Mouse (Mus musculus): ENCODE measurements around the gene Flywch2. TPM values are rescaled to one million over a fixed set of nuclear protein-coding genes. Genes with fewer than 3 reads are reported as not detected.

The Flywch2 gene
- 2.3 and 2.4 TPM in 2 replicates for polyA plus RNA-seq (2015; fragmentation: Nextera tagmentation; extraction: Ambion mirVana)

GRCm38 (mm10) chr17:23785561-23786471 is at the start of gene Flywch2:
TSS of gene Flywch2 (minus strand) at chr17:23786081.
- no peaks in the 10 kb centered on the region for H3K36me3 ChIP-seq (replicated peaks; ENCODE audit: insufficient read depth, low read length)
- 6% methylated on average over 40 of the region's 43 CpGs for WGBS (ENCODE audit: insufficient replicate concordance)
- peak; percentile 81 for ATAC-seq

GRCm38 (mm10) chr17:23831201-23831600 is 45.3 kb upstream of the Flywch2 start:
- TF ChIP-seq CTCF (IDR thresholded peaks at IDR 0.05; ENCODE audit: low read depth) = no peak
- TF ChIP-seq EP300 (IDR thresholded peaks at IDR 0.05; ENCODE audit: low read depth) = no peak
- WGBS (ENCODE audit: insufficient replicate concordance) = 82% methylated on average over 1 of the region's 1 CpGs
- H3K4me2 ChIP-seq (ENCODE audit: low read depth, low read length) = no peak overlapping the region
- peaks cover 15% of the 10 kb centered on the region for H3K4me1 ChIP-seq (ENCODE audit: insufficient read depth)
- peaks cover 4% of the 10 kb centered on the region; the same call in 1 of the 2 replicates for H3K27me3 ChIP-seq (ENCODE audit: insufficient read depth, low read length)
- no peak overlapping the region for H3K9ac ChIP-seq (replicated peaks)
- H3K9me3 ChIP-seq (ENCODE audit: low read length) = no peaks in the 10 kb centered on the region; the same call in 1 of the 2 replicates
- H3K4me3 ChIP-seq (ENCODE audit: low read depth, low read length) = no peak overlapping the region
- ATAC-seq (no peak), DNase-seq (no peak)
- H3K27ac ChIP-seq (ENCODE audit: low read depth) = no peak overlapping the region
- H3K36me3 ChIP-seq (replicated peaks; ENCODE audit: insufficient read depth, low read length) = peaks cover 7% of the 10 kb centered on the region; the same call in 1 of the 2 replicates

More at GRCm38 (mm10) chr17:23785561-23786471, at the start of gene Flywch2:
- Histone ChIP-seq H3K4me1 (ENCODE audit: insufficient read depth) (peaks cover 24% of the 10 kb centered on the region), H3K27ac (ENCODE audit: low read depth) (no peak within 1 kb of the TSS), H3K9me3 (ENCODE audit: low read length) (no peaks in the 10 kb centered on the region), H3K4me2 (ENCODE audit: low read depth, low read length) (peak within 1 kb of the TSS; percentile 93), H3K27me3 (ENCODE audit: insufficient read depth, low read length) (0 out of 2 replicates have a peak, but pooled peaks cover 3% of the 10 kb centered on the region), H3K4me3 (ENCODE audit: low read depth, low read length) (peak within 1 kb of the TSS; percentile 57), H3K9ac (replicated peaks) (peak within 1 kb of the TSS; percentile 64)
- TF ChIP-seq EP300 (IDR thresholded peaks at IDR 0.05; ENCODE audit: low read depth) = no peak
- TF ChIP-seq CTCF (IDR thresholded peaks at IDR 0.05; ENCODE audit: low read depth) = no peak
- peak; percentile 81 for DNase-seq

DNA sequence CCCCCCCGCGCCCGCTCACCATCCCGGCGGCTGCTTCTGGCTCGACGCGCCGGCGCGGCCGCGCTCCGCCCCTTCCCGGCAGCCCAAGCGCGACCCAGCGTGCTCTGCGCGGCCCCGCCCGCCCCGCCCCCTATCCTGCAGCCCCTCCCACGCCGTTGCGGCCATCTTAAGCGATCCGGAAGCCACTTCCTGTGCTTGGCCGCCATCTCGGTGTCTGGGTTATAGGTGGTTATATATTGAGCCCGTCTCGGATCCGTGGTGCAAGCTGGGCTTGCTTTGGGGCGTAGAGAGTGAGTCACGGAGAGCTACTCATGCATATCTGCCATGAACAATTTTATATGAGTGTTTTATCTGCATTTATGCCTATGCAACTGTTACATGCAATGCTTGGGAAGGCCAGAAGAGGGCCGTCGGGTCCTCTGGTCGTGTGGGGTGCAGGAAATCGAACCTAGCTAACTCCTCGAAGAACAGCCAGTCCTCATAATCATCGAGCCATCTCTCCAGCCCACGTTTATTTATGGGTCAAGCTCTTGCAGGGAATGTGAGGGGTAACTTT is 43.3 kb upstream of the Flywch2 start, which contains the start of gene Elob:
Gene Elob, minus strand, starts transcription at position 73 of the 556 bp plus-strand sequence.
- peak within 1 kb of the TSS; percentile 89 for H3K4me2 ChIP-seq (ENCODE audit: low read depth, low read length)
- H3K9ac ChIP-seq (replicated peaks) = peak within 1 kb of the TSS; percentile 86
- ATAC-seq (peak; percentile 97), DNase-seq (peak; percentile 92)
- peak within 1 kb of the TSS; percentile 86 for H3K4me3 ChIP-seq (ENCODE audit: low read depth, low read length)
- H3K4me1 ChIP-seq (ENCODE audit: insufficient read depth) = peaks cover 15% of the 10 kb centered on the region
- H3K27me3 ChIP-seq (ENCODE audit: insufficient read depth, low read length) = peaks cover 4% of the 10 kb centered on the region; the same call in 1 of the 2 replicates
- no peak for TF ChIP-seq EP300 (IDR thresholded peaks at IDR 0.05; ENCODE audit: low read depth)
- TF ChIP-seq CTCF (IDR thresholded peaks at IDR 0.05; ENCODE audit: low read depth) = peak; percentile 76
- peaks cover 27% of the 10 kb centered on the region for H3K36me3 ChIP-seq (replicated peaks; ENCODE audit: insufficient read depth, low read length)
- WGBS (ENCODE audit: insufficient replicate concordance) = under 1% methylated on average over 22 of the region's 42 CpGs
- H3K27ac ChIP-seq (ENCODE audit: low read depth) = peak within 1 kb of the TSS; percentile 83
- no peaks in the 10 kb centered on the region; the same call in 1 of the 2 replicates for H3K9me3 ChIP-seq (ENCODE audit: low read length)

DNA sequence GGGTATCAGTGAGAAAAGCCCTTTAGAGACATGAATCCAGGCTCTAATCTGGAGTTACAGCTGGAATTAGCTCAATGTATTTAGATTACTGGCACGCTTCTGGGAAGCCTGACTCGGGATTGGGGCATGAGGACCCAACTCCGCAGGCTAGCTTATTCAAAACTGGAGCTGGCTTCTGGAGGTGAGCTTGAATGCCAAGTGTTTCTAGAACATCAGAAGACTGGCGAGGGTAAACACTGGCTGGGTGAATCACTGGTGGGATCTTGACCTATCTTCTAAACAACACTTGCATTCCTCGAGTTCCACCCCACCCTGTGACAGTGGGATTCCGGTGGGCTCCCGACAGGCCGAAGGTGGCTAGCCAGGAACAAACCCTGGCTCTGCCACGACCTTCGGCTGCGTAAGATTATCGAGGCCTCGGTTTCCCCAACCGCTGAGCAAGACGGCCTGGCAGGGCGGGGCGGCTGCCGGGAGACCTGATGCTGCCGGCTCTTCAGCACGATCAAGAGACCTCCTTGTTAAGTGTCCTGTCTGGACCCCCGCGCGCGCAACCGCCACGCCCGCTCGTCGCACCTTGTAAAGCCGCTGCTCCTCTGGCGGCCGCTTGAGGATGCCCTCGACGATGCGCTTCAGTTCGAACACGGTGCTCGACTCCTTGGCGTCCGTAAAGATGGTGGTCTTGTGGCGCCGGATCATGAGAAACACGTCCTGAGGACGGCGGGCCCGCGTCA is 42.6 kb upstream of the Flywch2 start:
- Histone ChIP-seq H3K27ac (ENCODE audit: low read depth) (peak overlapping the region; percentile 83), H3K27me3 (ENCODE audit: insufficient read depth, low read length) (no peaks in the 10 kb centered on the region), H3K9me3 (ENCODE audit: low read length) (no peaks in the 10 kb centered on the region; the same call in 1 of the 2 replicates), H3K4me1 (ENCODE audit: insufficient read depth) (peaks cover 15% of the 10 kb centered on the region), H3K4me2 (ENCODE audit: low read depth, low read length) (peak overlapping the region; percentile 89), H3K36me3 (replicated peaks; ENCODE audit: insufficient read depth, low read length) (peaks cover 34% of the 10 kb centered on the region), H3K9ac (replicated peaks) (peak overlapping the region; percentile 86), H3K4me3 (ENCODE audit: low read depth, low read length) (peak overlapping the region; percentile 86)
- under 1% methylated on average over 39 of the region's 47 CpGs for WGBS (ENCODE audit: insufficient replicate concordance)
- TF ChIP-seq EP300 (IDR thresholded peaks at IDR 0.05; ENCODE audit: low read depth) = no peak
- peak; percentile 33; the same call in 1 of the 2 replicates for TF ChIP-seq CTCF (IDR thresholded peaks at IDR 0.05; ENCODE audit: low read depth)
- DNase-seq (peak; percentile 72), ATAC-seq (peak; percentile 71)

- Histone ChIP-seq H3K27ac (ENCODE audit: low read depth) (no peak overlapping the region), H3K9ac (replicated peaks) (no peak overlapping the region), H3K4me3 (ENCODE audit: low read depth, low read length) (no peak overlapping the region), H3K4me2 (ENCODE audit: low read depth, low read length) (no peak overlapping the region), H3K27me3 (ENCODE audit: insufficient read depth, low read length) (no peaks in the 10 kb centered on the region), H3K36me3 (replicated peaks; ENCODE audit: insufficient read depth, low read length) (peaks cover 59% of the 10 kb centered on the region), H3K9me3 (ENCODE audit: low read length) (no peaks in the 10 kb centered on the region; the same call in 1 of the 2 replicates), H3K4me1 (ENCODE audit: insufficient read depth) (peaks cover 15% of the 10 kb centered on the region)
- DNase-seq (no peak), ATAC-seq (no peak)
- WGBS (ENCODE audit: insufficient replicate concordance) = 82% methylated on average over 4 of the region's 4 CpGs
- TF ChIP-seq EP300 (IDR thresholded peaks at IDR 0.05; ENCODE audit: low read depth) (no peak), CTCF (IDR thresholded peaks at IDR 0.05; ENCODE audit: low read depth) (no peak)
These were observed 39.7 kb upstream of the Flywch2 start for GRCm38 (mm10) chr17:23825591-23825990.

Measured in liver, postnatal 0 days (tissue).